Mouse (Mus musculus) embryonic facial prominence, embryonic 14.5 days (tissue): ENCODE measurements around the gene Mien1. TPM values are rescaled to one million over a fixed set of nuclear protein-coding genes. Genes with fewer than 3 reads are reported as not detected.

Source experiments
- ATAC-seq: fragments of 200-750 bp; cut with Nextera tagmentation; 2 replicates; pipeline ENCODE4 v1.8.0; 2017; ENCODE audit warnings: low read depth, moderate number of reproducible peaks, moderate TSS enrichment
- DNase-seq: peaks from one replicate; pipeline ENCODE4 v3.0.0-alpha.2; 2015; ENCODE audit warnings: low spot score
- H3K27ac ChIP-seq: fragments of 300-500 bp; sonication (generic); replicated peaks from 2 replicates; pipeline ENCODE4 v1.5.1; 2014; ENCODE audit warnings: low read depth, mild to moderate bottlenecking, low read length, moderate library complexity
- H3K27me3 ChIP-seq: fragments of 300-500 bp; sonication (generic); replicated peaks from 2 replicates; pipeline ENCODE4 v1.6.1; 2014; ENCODE audit warnings: low read length; ENCODE audit not compliant: control insufficient read depth, insufficient read depth
- H3K36me3 ChIP-seq: fragments of 300-500 bp; sonication (generic); 2 replicates; pipeline ENCODE4 v1.6.1; 2014; ENCODE audit warnings: low read length, mixed read lengths; ENCODE audit not compliant: control insufficient read depth, insufficient read depth
- H3K4me1 ChIP-seq: fragments of 300-500 bp; sonication (generic); 2 replicates; pipeline ENCODE4 v1.6.1; 2014; ENCODE audit warnings: antibody characterized with exemption, low read length; ENCODE audit not compliant: control insufficient read depth, insufficient read depth
- H3K4me2 ChIP-seq: fragments of 300-500 bp; sonication (generic); 2 replicates; pipeline ENCODE4 v1.6.1; 2014; ENCODE audit warnings: low read depth, mild to moderate bottlenecking, low read length, moderate library complexity, mixed read lengths
- H3K4me3 ChIP-seq: fragments of 300-500 bp; sonication (generic); 2 replicates; pipeline ENCODE4 v1.5.1; 2014; ENCODE audit warnings: low read depth, mild to moderate bottlenecking, low read length
- H3K9ac ChIP-seq: fragments of 300-500 bp; sonication (generic); 2 replicates; pipeline ENCODE4 v1.6.1; 2014; ENCODE audit warnings: low read depth, mild to moderate bottlenecking, low read length, moderate library complexity, mixed read lengths
- H3K9me3 ChIP-seq: fragments of 300-500 bp; sonication (generic); 2 replicates; pipeline ENCODE4 v1.6.1; 2016; ENCODE audit warnings: low read length; ENCODE audit not compliant: control insufficient read depth
- WGBS: fragments of 180-500 bp; shearing (Covaris S2); extraction: QIAGEN DNeasy Blood & Tissue Kit; methylation state at CpG from one replicate; pipeline ENCODE4 v1.1.7; 2014; 5-methylcytosine and 5-hydroxymethylcytosine counted together
- polyA plus RNA-seq: library from polyadenylated mRNA; unstranded; fragments of >200 nt; fragmentation: Nextera tagmentation; extraction: Ambion mirVana; gene quantifications from 2 replicates; pipeline ENCODE4 v1.2.1, GENCODE M21; 2014

The Mien1 gene
- polyA plus RNA-seq, 1 experiment from 2014 or later: 102 TPM

DNA sequence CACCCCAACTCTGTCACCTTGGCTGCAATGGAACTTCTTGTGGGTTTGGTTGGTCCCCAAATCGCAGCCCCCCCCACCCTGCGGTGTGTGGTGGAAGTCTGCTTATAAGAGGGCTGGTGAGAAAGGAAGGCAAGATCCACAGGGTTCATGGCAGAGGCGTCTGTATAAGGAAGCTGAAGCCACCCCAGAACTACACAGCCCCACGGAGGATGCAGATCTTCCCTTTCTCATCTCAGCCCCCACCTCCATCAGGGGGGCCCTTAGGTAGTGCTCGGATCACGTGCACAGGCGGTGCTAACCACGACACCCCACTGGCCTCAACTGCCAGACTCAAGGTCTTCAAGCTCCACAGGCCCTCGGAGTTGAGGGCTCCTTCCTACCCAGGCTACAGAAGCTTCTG lies 25.1 kb upstream of the Mien1 start:
- ATAC-seq: no peak
- 91% methylated on average over 9 of the region's 9 CpGs for WGBS

DNA sequence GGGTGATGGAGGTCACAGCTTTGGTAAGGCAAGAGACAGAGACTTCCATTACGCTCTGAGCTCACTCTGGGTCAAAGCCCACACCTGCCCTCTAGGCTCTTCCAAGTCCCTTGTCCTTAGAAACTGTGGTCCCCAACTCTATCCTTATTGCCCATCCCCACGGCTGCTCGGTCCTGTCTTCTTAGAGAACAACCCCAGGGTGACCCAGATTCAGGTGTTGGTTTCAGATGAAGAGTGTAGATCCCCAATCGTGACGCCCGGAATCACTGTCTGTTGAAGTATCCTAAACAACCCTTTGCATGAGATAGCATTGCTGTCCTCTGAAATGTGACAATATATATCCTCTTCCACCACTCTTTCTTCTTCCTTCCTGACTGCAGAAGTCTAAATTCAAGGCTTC lies 23.5 kb upstream of the Mien1 start:
- 86% methylated on average over 6 of the region's 6 CpGs for WGBS
- H3K9ac ChIP-seq: no peak overlapping the region
- DNase-seq (no peak), ATAC-seq (no peak)
- no peaks in the 10 kb centered on the region for H3K36me3 ChIP-seq
- peaks cover 26% of the 10 kb centered on the region for H3K27me3 ChIP-seq
- H3K4me1 ChIP-seq: no peaks in the 10 kb centered on the region
- H3K9me3 ChIP-seq: no peaks in the 10 kb centered on the region
- H3K27ac ChIP-seq: no peak overlapping the region
- no peak overlapping the region for H3K4me3 ChIP-seq
- no peak overlapping the region for H3K4me2 ChIP-seq

More for the DNA sequence above, 25.1 kb upstream of the Mien1 start:
- Histone ChIP-seq H3K36me3 (no peaks in the 10 kb centered on the region), H3K9me3 (no peaks in the 10 kb centered on the region), H3K9ac (no peak overlapping the region), H3K4me2 (no peak overlapping the region), H3K4me1 (no peaks in the 10 kb centered on the region), H3K27ac (no peak overlapping the region), H3K4me3 (no peak overlapping the region), H3K27me3 (peaks cover 14% of the 10 kb centered on the region)
- DNase-seq: no peak

DNA sequence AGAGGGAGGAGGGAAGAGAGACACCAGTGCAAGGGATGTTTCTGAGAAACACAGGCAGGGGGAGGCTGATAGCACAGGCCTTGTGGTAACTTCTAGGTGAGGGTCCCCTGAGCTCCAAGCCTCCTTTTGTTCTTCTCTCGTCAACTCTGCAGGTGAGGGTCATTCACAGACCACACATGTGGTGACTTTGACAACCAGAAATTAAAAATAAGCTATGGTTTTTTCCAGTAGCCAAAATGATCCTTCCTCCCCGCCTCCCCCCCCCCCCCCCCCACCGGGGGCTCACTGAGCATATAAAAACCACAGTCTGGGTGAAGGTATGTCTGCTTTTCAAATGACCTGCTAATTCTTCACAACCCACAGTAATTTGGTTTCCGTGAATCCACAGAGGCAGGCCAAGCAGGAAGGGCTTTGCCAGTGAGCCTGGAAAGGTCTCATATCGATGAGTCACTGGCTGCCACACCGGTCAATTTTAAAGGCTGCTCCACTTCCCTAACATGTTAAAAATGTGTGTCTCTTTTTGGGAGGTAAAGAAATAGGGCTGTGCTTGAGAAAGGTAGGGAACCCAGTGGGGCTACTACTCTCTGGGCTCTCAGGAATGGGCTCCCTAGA lies 22.4 kb upstream of the Mien1 start:
- Histone ChIP-seq H3K27ac (no peak overlapping the region), H3K4me3 (no peak overlapping the region), H3K9me3 (no peaks in the 10 kb centered on the region), H3K9ac (no peak overlapping the region), H3K36me3 (no peaks in the 10 kb centered on the region), H3K4me2 (no peak overlapping the region), H3K4me1 (no peaks in the 10 kb centered on the region), H3K27me3 (peaks cover 26% of the 10 kb centered on the region)
- WGBS: 44% methylated on average over 6 of the region's 6 CpGs
- ATAC-seq (no peak), DNase-seq (no peak)

DNA sequence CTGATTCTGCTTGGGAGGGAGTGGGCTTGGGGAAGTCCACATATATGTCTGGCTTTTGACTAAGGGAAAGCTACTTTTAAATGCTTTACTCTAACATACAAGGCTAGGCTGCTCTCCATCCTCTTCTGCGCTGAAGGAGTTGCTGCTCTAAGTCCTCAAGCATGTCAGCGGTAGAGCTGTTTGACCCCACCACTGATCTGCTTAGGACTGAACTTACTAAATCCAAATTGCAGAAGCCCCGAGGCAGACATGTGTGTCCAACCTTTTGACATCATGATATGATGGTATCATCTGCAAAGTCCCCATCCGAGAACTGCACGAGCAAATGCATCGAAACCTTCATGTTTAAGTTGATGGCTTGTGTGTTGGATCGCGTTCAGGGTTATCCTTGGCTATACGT lies 21.1 kb upstream of the Mien1 start:
- no peaks in the 10 kb centered on the region for H3K36me3 ChIP-seq
- no peak overlapping the region for H3K4me2 ChIP-seq
- H3K9me3 ChIP-seq: no peaks in the 10 kb centered on the region
- H3K9ac ChIP-seq: no peak overlapping the region
- 79% methylated on average over 9 of the region's 9 CpGs for WGBS
- no peak for DNase-seq
- H3K27me3 ChIP-seq: peaks cover 26% of the 10 kb centered on the region
- H3K4me3 ChIP-seq: no peak overlapping the region
- no peak overlapping the region for H3K27ac ChIP-seq
- H3K4me1 ChIP-seq: no peaks in the 10 kb centered on the region
- ATAC-seq: no peak

DNA sequence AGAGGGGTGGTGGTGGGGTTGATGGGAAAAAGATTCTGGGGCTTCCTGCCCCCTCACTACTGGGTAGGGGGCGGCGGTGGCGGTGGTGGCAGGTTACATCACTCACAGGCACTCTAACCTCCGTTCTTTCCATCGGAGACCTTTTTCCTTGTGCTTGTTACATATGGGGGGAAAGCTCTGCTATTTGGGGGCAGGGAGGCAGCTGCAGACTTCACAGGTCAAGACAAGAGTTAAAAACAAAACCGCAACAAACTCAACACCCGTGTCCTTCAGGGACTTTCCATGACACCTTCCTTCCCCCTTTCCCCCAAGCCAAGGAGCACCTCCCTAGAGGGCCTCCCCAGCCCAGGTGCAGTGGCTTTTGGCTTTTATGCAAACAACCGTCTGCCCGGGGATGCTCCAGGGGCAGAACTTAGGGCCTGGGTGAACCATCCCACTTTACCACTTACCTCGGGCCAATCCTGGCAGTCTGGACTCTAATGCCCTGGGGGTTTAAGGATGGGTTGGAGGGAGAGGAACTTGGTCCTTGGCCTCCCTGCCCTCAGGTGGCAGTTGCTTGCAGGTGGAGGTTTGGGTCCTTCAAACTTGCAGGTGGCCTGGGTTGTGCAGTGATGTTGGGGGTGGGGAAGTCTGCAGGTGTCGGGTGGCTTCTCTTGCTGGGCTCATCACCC lies 20.4 kb upstream of the Mien1 start:
- no peak overlapping the region for H3K4me3 ChIP-seq
- no peak overlapping the region for H3K9ac ChIP-seq
- H3K4me2 ChIP-seq: no peak overlapping the region
- H3K36me3 ChIP-seq: no peaks in the 10 kb centered on the region
- 18% methylated on average over 11 of the region's 11 CpGs for WGBS
- ATAC-seq: no peak
- no peaks in the 10 kb centered on the region for H3K9me3 ChIP-seq
- H3K4me1 ChIP-seq: no peaks in the 10 kb centered on the region
- H3K27ac ChIP-seq: no peak overlapping the region
- no peak for DNase-seq
- peaks cover 26% of the 10 kb centered on the region for H3K27me3 ChIP-seq

DNA sequence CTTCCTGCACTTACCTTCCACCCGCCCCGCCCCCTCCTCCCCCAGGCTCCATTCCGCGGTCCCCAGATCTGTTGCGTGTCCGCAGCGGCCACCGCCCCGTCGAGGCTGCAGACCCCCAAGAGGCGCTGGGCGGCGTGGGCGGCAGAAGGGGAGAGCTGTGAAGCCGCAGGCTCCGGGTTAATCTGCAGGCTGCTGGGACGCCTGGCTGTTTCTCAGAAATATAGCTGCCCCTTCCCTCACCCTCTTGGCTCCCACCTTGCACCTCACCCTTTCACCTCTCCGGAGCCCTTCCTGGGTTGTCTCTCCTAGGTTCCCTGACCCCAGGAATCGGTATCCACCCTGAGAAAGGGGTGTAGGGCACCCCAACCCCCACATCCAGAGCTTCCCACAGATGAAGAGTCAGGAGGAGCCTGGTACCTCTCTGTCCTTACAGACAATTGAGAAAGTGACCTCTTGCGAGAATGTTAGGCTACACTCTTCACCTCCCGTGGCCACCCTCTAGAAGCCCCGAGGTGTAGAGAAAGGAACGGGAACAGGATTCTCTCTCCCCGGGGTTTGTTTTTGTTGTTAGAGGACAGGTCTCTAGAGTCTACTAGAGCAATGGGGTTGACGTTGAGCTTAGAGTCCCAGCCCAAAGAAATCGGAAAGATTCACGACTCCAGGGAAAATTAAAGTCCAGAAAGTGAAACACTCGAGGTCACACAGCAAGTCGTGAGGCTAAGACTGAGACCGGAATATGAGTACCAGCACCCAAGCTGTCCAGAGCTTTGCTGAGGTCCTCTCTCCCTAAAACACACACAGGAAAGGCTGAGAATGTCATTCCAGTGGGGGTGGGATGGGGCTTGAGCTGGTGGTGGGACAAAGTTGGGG lies 19.6 kb upstream of the Mien1 start:
- Histone ChIP-seq H3K27ac (no peak overlapping the region), H3K36me3 (no peaks in the 10 kb centered on the region), H3K9ac (peak overlapping the region; percentile 67), H3K4me2 (peak overlapping the region; percentile 89), H3K27me3 (peaks cover 26% of the 10 kb centered on the region), H3K4me3 (peak overlapping the region; percentile 62), H3K4me1 (no peaks in the 10 kb centered on the region), H3K9me3 (no peaks in the 10 kb centered on the region)
- no peak for DNase-seq
- WGBS: 5% methylated on average over 13 of the region's 30 CpGs
- peak; percentile 6; the same call in 1 of the 2 replicates for ATAC-seq

DNA sequence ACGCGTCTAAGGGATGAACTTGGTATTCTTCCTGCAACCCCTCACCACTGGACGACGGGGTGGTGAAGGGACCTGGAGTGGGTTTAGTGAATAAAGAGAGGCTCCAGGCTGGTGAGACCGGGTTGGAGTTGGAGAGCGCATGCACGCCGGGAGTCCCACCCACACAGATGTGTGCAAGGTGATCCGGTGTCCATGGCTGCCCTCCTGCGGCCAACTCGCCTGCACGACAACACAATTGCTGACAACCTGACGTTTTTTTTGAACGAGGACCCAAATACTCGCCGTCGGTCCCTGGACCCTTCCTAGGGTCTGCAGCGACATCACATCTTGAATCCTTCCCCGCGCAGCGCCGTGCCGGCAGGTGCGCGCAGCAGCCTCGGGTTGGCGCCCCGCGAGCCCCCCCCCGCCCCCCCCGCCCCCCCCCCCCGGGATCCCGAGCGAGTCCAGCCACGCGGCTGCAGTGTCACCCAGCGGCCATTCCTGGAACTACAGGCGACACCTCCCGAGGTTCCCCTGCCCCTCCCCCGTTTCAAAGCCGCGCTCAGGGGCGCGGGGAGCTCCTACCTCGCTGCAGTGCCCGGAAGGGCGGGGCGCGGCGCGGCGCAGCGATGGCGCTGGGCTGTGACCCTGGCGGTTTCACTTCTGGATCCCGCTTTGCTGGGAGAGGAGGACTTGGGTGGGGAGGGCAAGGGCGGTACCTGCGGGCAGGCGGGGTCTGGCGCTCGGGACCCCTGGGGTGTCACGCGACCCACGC lies 18.8 kb upstream of the Mien1 start:
- under 1% methylated on average over 23 of the region's 64 CpGs for WGBS
- ATAC-seq: peak; percentile 87
- 0 out of 2 replicates have a peak overlapping the region, but pooled peaks have one; percentile 1 for H3K27ac ChIP-seq

DNA sequence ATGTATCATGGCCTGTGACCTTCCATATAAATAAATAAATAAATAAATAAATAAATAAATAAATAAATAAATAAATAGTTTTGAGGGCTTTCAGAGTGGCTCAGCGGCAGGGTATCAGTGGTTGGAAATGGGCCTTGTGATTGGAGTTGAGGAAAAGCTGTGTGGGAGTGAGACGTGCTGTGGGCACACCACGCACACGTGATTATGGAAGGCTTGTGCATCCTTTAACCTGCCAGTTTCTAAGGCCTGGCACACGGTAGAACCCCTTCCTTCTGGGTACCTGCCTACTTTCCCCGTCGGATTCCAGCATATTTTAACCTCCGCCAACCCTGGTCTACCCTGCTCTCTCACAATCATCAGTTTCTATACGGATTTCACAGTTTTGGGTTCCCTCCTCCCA lies 18.2 kb upstream of the Mien1 start:
- Histone ChIP-seq H3K27ac (0 out of 2 replicates have a peak overlapping the region, but pooled peaks have one; percentile 1), H3K9ac (peak overlapping the region; percentile 67), H3K4me2 (peak overlapping the region; percentile 89), H3K4me1 (no peaks in the 10 kb centered on the region), H3K36me3 (no peaks in the 10 kb centered on the region), H3K4me3 (peak overlapping the region; percentile 62), H3K27me3 (peaks cover 26% of the 10 kb centered on the region), H3K9me3 (no peaks in the 10 kb centered on the region)
- 28% methylated on average over 9 of the region's 9 CpGs for WGBS
- DNase-seq (no peak), ATAC-seq (peak; percentile 2; the same call in 1 of the 2 replicates)

More for the DNA sequence above, 18.8 kb upstream of the Mien1 start:
- Histone ChIP-seq H3K4me1 (no peaks in the 10 kb centered on the region), H3K9ac (peak overlapping the region; percentile 67), H3K36me3 (no peaks in the 10 kb centered on the region), H3K4me2 (peak overlapping the region; percentile 89), H3K4me3 (peak overlapping the region; percentile 62), H3K27me3 (peaks cover 26% of the 10 kb centered on the region), H3K9me3 (no peaks in the 10 kb centered on the region)
- peak; percentile 87 for DNase-seq
